Mouse (Mus musculus) embryonic facial prominence, embryonic 15.5 days (tissue): ENCODE data around the gene Xpo5. TPM values are rescaled to one million over a fixed set of nuclear protein-coding genes. Genes with fewer than 3 reads are reported as not detected.

ENCODE experiments used
- ATAC-seq: fragments of 200-750 bp; cut with Nextera tagmentation; 2 replicates; pipeline ENCODE4 v1.8.0; 2017; ENCODE audit warnings: low read depth, moderate TSS enrichment; ENCODE audit not compliant: insufficient number of reproducible peaks, low FRiP score, low TSS enrichment
- H3K27ac ChIP-seq: fragments of 300-500 bp; sonication (generic); replicated peaks from 2 replicates; pipeline ENCODE4 v1.5.1; 2015; ENCODE audit warnings: mild to moderate bottlenecking, inconsistent platforms
- H3K27me3 ChIP-seq: fragments of 300-500 bp; sonication (generic); 2 replicates; pipeline ENCODE4 v1.6.1; 2015; ENCODE audit warnings: inconsistent platforms
- H3K36me3 ChIP-seq: fragments of 300-500 bp; sonication (generic); 2 replicates; pipeline ENCODE4 v1.6.1; 2015; ENCODE audit warnings: mild to moderate bottlenecking, inconsistent platforms
- H3K4me1 ChIP-seq: fragments of 300-500 bp; sonication (generic); 2 replicates; pipeline ENCODE4 v1.6.1; 2015; ENCODE audit warnings: inconsistent platforms
- H3K4me2 ChIP-seq: fragments of 300-500 bp; sonication (generic); replicated peaks from 2 replicates; pipeline ENCODE4 v1.6.1; 2015; ENCODE audit warnings: mild to moderate bottlenecking, inconsistent platforms
- H3K4me3 ChIP-seq: fragments of 300-500 bp; sonication (generic); replicated peaks from 2 replicates; pipeline ENCODE4 v1.5.1; 2015; ENCODE audit warnings: mild to moderate bottlenecking, inconsistent platforms
- H3K9ac ChIP-seq: fragments of 300-500 bp; sonication (generic); 2 replicates; pipeline ENCODE4 v1.6.1; 2015; ENCODE audit warnings: inconsistent platforms
- H3K9me3 ChIP-seq: fragments of 300-500 bp; sonication (generic); replicated peaks from 2 replicates; pipeline ENCODE4 v1.6.1; 2016; ENCODE audit warnings: inconsistent platforms
- WGBS: fragments of 180-500 bp; shearing (Covaris S2); methylation state at CpG from one replicate; pipeline ENCODE4 v1.1.7; 2015; 5-methylcytosine and 5-hydroxymethylcytosine counted together
- microRNA counts: library from miRNA; unstranded; fragments of <30 nt; microRNA quantifications from one replicate; lab custom pipeline; 2016
- microRNA-seq: library from miRNA; unstranded; fragments of <30 nt; microRNA quantifications from one replicate; pipeline ENCODE4, GENCODE M21; 2016; ENCODE audit warnings: borderline number of aligned reads
- polyA plus RNA-seq: library from polyadenylated mRNA; unstranded; fragments of >200 nt; fragmentation: Nextera tagmentation; extraction: Ambion mirVana; gene quantifications from 2 replicates; pipeline ENCODE4 v1.2.1, GENCODE M21; 2015

Gene Xpo5
- polyA plus RNA-seq, 1 experiment from 2014 or later, result 35.0 TPM

- Histone ChIP-seq H3K27me3 (no peaks in the 10 kb centered on the region), H3K4me2 (no peak overlapping the region), H3K9ac (no peak overlapping the region), H3K36me3 (peaks cover 5% of the 10 kb centered on the region), H3K4me3 (no peak overlapping the region), H3K4me1 (peaks cover 42% of the 10 kb centered on the region), H3K9me3 (no peaks in the 10 kb centered on the region), H3K27ac (no peak overlapping the region)
- no peak for ATAC-seq
- 56% methylated on average over 6 of the region's 6 CpGs for whole genome bisulfite sequencing
Measured at GRCm38 (mm10) chr17:46285407-46285806, 82.8 kb downstream of the Xpo5 start.

GRCm38 (mm10) chr17:46287678-46288095, 85.1 kb downstream of the Xpo5 start:
- no peak overlapping the region; the same call in 1 of the 2 replicates for H3K4me2 ChIP-seq
- no peak overlapping the region for H3K4me3 ChIP-seq
- no peak overlapping the region for H3K9ac ChIP-seq
- H3K36me3 ChIP-seq, result no peaks in the 10 kb centered on the region
- WGBS, result 6% methylated on average over 11 of the region's 11 CpGs
- peak; percentile 61 for ATAC-seq
- peaks cover 22% of the 10 kb centered on the region for H3K4me1 ChIP-seq
- H3K27ac ChIP-seq, result peak overlapping the region; percentile 76
- no peaks in the 10 kb centered on the region for H3K27me3 ChIP-seq
- no peaks in the 10 kb centered on the region for H3K9me3 ChIP-seq

MicroRNA genes within 50 kb of the gene (microRNA counts, 519-probe panel; counts per million panel counts)
- microRNA mmu-miR-693-3p (lab: Ali Mortazavi, UCI) (not detected), microRNA mmu-miR-693-5p (lab: Ali Mortazavi, UCI) (not detected)

Small RNA genes within 50 kb of the gene (microRNA-seq; reads per million reads assigned to microRNA genes)
- gene Mir693, result 0.52 reads per million

Other genes with a start within 250 kb of the Xpo5 start
- 4.6 and 6.9 TPM in 2 replicates for gene Vegfa, start 170.4 kb upstream of the Xpo5 start, polyA plus RNA-seq
- 124 and 134 TPM in 2 replicates for gene Mrps18a, start 91.8 kb upstream of the Xpo5 start, polyA plus RNA-seq
- gene Rsph9, start 58.6 kb upstream of the Xpo5 start, polyA plus RNA-seq, result 22.7 and 37.1 TPM in 2 replicates
- gene Mad2l1bp, start 49.2 kb upstream of the Xpo5 start, polyA plus RNA-seq, result 31.8 and 35.1 TPM in 2 replicates
- gene Gtpbp2, start 41.8 kb upstream of the Xpo5 start, polyA plus RNA-seq, result 43.3 and 45.4 TPM in 2 replicates
- 18.4 and 20.2 TPM in 2 replicates for gene Polh, start 137 bp upstream of the Xpo5 start, polyA plus RNA-seq
- 81.3 and 83.1 TPM in 2 replicates for gene Polr1c, start 45.3 kb downstream of the Xpo5 start, polyA plus RNA-seq
- gene Yipf3, start 45.3 kb downstream of the Xpo5 start, polyA plus RNA-seq, result 141 and 147 TPM in 2 replicates
- gene Lrrc73, start 50.7 kb downstream of the Xpo5 start, polyA plus RNA-seq, result 2.3 and 3.7 TPM in 2 replicates
- 56.0 and 64.0 TPM in 2 replicates for gene Tjap1, start 80.2 kb downstream of the Xpo5 start, polyA plus RNA-seq
- 16.6 and 16.8 TPM in 2 replicates for gene Dlk2, start 94.6 kb downstream of the Xpo5 start, polyA plus RNA-seq
- 5.8 and 6.7 TPM in 2 replicates for gene Abcc10, start 125.6 kb downstream of the Xpo5 start, polyA plus RNA-seq
- 10.7 and 11.9 TPM in 2 replicates for gene Zfp318, start 180.9 kb downstream of the Xpo5 start, polyA plus RNA-seq
- gene Crip3, start 226.1 kb downstream of the Xpo5 start, polyA plus RNA-seq, result 3.5 and 3.6 TPM in 2 replicates
- gene Slc22a7, start 235.7 kb downstream of the Xpo5 start, polyA plus RNA-seq, result 0.15 TPM in 1 of 2 replicates, not detected in the other